Mouse (Mus musculus) lung, embryonic 14.5 days (tissue): ENCODE measurements around the gene Gm7879. TPM values are rescaled to one million over a fixed set of nuclear protein-coding genes. Genes with fewer than 3 reads are reported as not detected.
A peak's percentile ranks its signal among the peaks of the same experiment; 100 is the strongest.

Source experiments
- ATAC-seq: fragments of 200-750 bp; cut with Nextera tagmentation; 2 replicates; pipeline ENCODE4 v1.8.0; 2017; ENCODE audit warnings: mild to moderate bottlenecking, moderate TSS enrichment, moderate library complexity; ENCODE audit not compliant: insufficient read depth
- DNase-seq: peaks from one replicate; pipeline ENCODE4 v3.0.0-alpha.2; 2015
- H3K27ac ChIP-seq: fragments of 300-500 bp; sonication (generic); 2 replicates; pipeline ENCODE4 v1.5.1; 2014; ENCODE audit warnings: low read depth, mild to moderate bottlenecking, moderate library complexity
- H3K27me3 ChIP-seq: fragments of 300-500 bp; sonication (generic); 2 replicates; pipeline ENCODE4 v1.6.1; 2014; ENCODE audit warnings: low read length, control low read depth; ENCODE audit not compliant: insufficient read depth
- H3K36me3 ChIP-seq: fragments of 300-500 bp; sonication (generic); 2 replicates; pipeline ENCODE4 v1.6.1; 2014; ENCODE audit warnings: control low read depth; ENCODE audit not compliant: insufficient read depth
- H3K4me1 ChIP-seq: fragments of 300-500 bp; sonication (generic); 2 replicates; pipeline ENCODE4 v1.6.1; 2014; ENCODE audit warnings: antibody characterized with exemption, control low read depth; ENCODE audit not compliant: insufficient read depth
- H3K4me2 ChIP-seq: fragments of 300-500 bp; sonication (generic); 2 replicates; pipeline ENCODE4 v1.6.1; 2014; ENCODE audit warnings: mild to moderate bottlenecking
- H3K4me3 ChIP-seq: fragments of 300-500 bp; sonication (generic); 2 replicates; pipeline ENCODE4 v1.5.1; 2014; ENCODE audit warnings: low read depth, low read length
- H3K9ac ChIP-seq: fragments of 300-500 bp; sonication (generic); 2 replicates; pipeline ENCODE4 v1.6.1; 2014
- H3K9me3 ChIP-seq: fragments of 300-500 bp; sonication (generic); 2 replicates; pipeline ENCODE4 v1.6.1; 2016; ENCODE audit warnings: low read depth, low read length, control low read depth
- CTCF ChIP-seq: IDR thresholded peaks from 2 replicates; pipeline ENCODE4 v1.5.1; 2016; ENCODE audit warnings: antibody characterized with exemption, low read depth
- WGBS: fragments of 180-500 bp; shearing (Covaris S2); extraction: QIAGEN DNeasy Blood & Tissue Kit; methylation state at CpG from one replicate; pipeline ENCODE4 v1.1.7; 2014; 5-methylcytosine and 5-hydroxymethylcytosine counted together
- polyA plus RNA-seq: library from polyadenylated mRNA; unstranded; fragments of >200 nt; fragmentation: Nextera tagmentation; extraction: Ambion mirVana; gene quantifications from 2 replicates; pipeline ENCODE4 v1.2.1, GENCODE M21; 2014

Gm7879 gene
- polyA plus RNA-seq, 1 experiment from 2014 or later = 0.66 TPM

GRCm38 (mm10) chr5:43882034-43882433 is 30.9 kb upstream of the Gm7879 start:
- Histone ChIP-seq H3K36me3 (no peaks in the 10 kb centered on the region), H3K4me2 (no peak overlapping the region), H3K27me3 (no peaks in the 10 kb centered on the region), H3K9me3 (no peaks in the 10 kb centered on the region), H3K4me3 (no peak overlapping the region), H3K27ac (no peak overlapping the region), H3K4me1 (no peaks in the 10 kb centered on the region), H3K9ac (no peak overlapping the region)
- TF ChIP-seq CTCF = no peak
- ATAC-seq (no peak), DNase-seq (no peak)
- WGBS = 85% methylated on average over 3 of the region's 3 CpGs

GRCm38 (mm10) chr5:43885060-43885820 is 27.7 kb upstream of the Gm7879 start:
- 33% methylated on average over 3 of the region's 3 CpGs for WGBS
- ATAC-seq = no peak
- no peak overlapping the region for H3K9ac ChIP-seq

GRCm38 (mm10) chr5:43892386-43892785 is 20.6 kb upstream of the Gm7879 start:
- no peaks in the 10 kb centered on the region for H3K36me3 ChIP-seq
- TF ChIP-seq CTCF = peak; percentile 62
- H3K4me2 ChIP-seq = no peak overlapping the region
- H3K27ac ChIP-seq = no peak overlapping the region
- no peak overlapping the region for H3K4me3 ChIP-seq
- no peak overlapping the region for H3K9ac ChIP-seq
- H3K9me3 ChIP-seq = no peaks in the 10 kb centered on the region
- peak; percentile 79 for DNase-seq
- ATAC-seq = no peak
- H3K27me3 ChIP-seq = no peaks in the 10 kb centered on the region
- H3K4me1 ChIP-seq = no peaks in the 10 kb centered on the region
- 10% methylated on average over 1 of the region's 1 CpGs for WGBS

More at GRCm38 (mm10) chr5:43885060-43885820, 27.7 kb upstream of the Gm7879 start:
- no peaks in the 10 kb centered on the region for H3K36me3 ChIP-seq
- H3K9me3 ChIP-seq = no peaks in the 10 kb centered on the region
- no peak overlapping the region for H3K4me2 ChIP-seq
- H3K27ac ChIP-seq = no peak overlapping the region
- DNase-seq = no peak
- no peaks in the 10 kb centered on the region for H3K4me1 ChIP-seq
- H3K4me3 ChIP-seq = no peak overlapping the region
- H3K27me3 ChIP-seq = no peaks in the 10 kb centered on the region
- TF ChIP-seq CTCF = no peak

DNA sequence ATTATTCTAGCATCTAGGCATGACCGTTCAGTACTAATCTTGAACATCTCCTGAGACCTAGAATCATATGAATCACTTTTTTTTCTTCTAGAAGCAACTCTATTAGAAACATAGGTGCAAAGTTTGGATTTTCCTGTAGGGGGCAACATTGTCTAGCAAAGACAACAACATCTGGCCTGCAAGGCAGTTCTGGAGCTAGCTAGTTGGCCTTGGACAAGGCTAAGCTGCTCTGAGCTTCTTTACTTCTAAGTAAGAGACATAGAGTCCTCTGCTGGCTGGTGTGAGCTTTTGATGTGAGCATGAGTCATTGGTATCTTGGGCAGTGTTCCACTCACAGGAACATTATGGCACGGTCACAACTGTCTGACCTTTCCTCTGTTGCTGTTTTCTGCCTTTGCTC is 18.8 kb upstream of the Gm7879 start:
- no peaks in the 10 kb centered on the region for H3K9me3 ChIP-seq
- DNase-seq (peak; percentile 84), ATAC-seq (no peak)
- no peaks in the 10 kb centered on the region for H3K27me3 ChIP-seq
- WGBS = 60% methylated on average over 2 of the region's 2 CpGs
- H3K27ac ChIP-seq = no peak overlapping the region
- TF ChIP-seq CTCF = peak; percentile 59
- H3K4me2 ChIP-seq = no peak overlapping the region
- no peak overlapping the region for H3K4me3 ChIP-seq
- H3K4me1 ChIP-seq = no peaks in the 10 kb centered on the region
- no peaks in the 10 kb centered on the region for H3K36me3 ChIP-seq
- H3K9ac ChIP-seq = no peak overlapping the region

GRCm38 (mm10) chr5:43895931-43896330 is 17.0 kb upstream of the Gm7879 start:
- ATAC-seq (no peak), DNase-seq (no peak)
- Histone ChIP-seq H3K27me3 (no peaks in the 10 kb centered on the region), H3K9ac (no peak overlapping the region), H3K4me3 (no peak overlapping the region), H3K27ac (no peak overlapping the region), H3K4me1 (no peaks in the 10 kb centered on the region), H3K9me3 (no peaks in the 10 kb centered on the region), H3K4me2 (no peak overlapping the region), H3K36me3 (no peaks in the 10 kb centered on the region)
- TF ChIP-seq CTCF = no peak
- WGBS = 76% methylated on average over 3 of the region's 3 CpGs

- H3K4me3 ChIP-seq = no peak overlapping the region
- H3K4me2 ChIP-seq = no peak overlapping the region
- TF ChIP-seq CTCF = no peak
- no peaks in the 10 kb centered on the region for H3K27me3 ChIP-seq
- H3K9me3 ChIP-seq = no peaks in the 10 kb centered on the region
- WGBS = 79% methylated on average over 3 of the region's 3 CpGs
- H3K4me1 ChIP-seq = no peaks in the 10 kb centered on the region
- DNase-seq = no peak
- no peak for ATAC-seq
- no peak overlapping the region for H3K9ac ChIP-seq
- H3K36me3 ChIP-seq = no peaks in the 10 kb centered on the region
- no peak overlapping the region for H3K27ac ChIP-seq
Observed at GRCm38 (mm10) chr5:43904685-43905084, 8.3 kb upstream of the Gm7879 start.

DNA sequence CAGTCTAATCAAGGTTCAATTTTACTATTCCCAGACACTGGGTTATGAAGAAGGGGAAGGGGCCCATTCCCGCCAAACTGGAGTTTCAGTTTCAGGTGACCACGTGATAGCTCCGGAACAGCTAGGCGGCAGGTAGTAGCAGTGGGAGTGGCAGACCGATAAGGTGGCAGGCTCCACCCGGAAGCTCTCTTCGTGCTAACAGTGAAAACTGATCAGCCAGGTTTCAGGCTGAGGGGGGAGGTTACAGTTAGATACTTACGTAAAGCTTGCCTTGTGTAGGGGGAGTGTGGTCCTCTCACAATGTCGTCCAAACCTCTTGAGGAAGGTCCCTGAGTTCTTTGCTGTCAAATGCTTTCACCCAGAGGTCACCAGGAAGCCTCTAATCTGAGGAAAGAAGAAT is 3.7 kb upstream of the Gm7879 start:
- no peak overlapping the region for H3K27ac ChIP-seq
- TF ChIP-seq CTCF = no peak
- no peak for ATAC-seq
- H3K27me3 ChIP-seq = no peaks in the 10 kb centered on the region
- H3K4me1 ChIP-seq = no peaks in the 10 kb centered on the region
- WGBS = 36% methylated on average over 9 of the region's 9 CpGs
- no peak overlapping the region for H3K4me3 ChIP-seq
- H3K36me3 ChIP-seq = no peaks in the 10 kb centered on the region
- no peak overlapping the region for H3K4me2 ChIP-seq
- no peak overlapping the region for H3K9ac ChIP-seq
- no peaks in the 10 kb centered on the region for H3K9me3 ChIP-seq
- peak; percentile 7 for DNase-seq

DNA sequence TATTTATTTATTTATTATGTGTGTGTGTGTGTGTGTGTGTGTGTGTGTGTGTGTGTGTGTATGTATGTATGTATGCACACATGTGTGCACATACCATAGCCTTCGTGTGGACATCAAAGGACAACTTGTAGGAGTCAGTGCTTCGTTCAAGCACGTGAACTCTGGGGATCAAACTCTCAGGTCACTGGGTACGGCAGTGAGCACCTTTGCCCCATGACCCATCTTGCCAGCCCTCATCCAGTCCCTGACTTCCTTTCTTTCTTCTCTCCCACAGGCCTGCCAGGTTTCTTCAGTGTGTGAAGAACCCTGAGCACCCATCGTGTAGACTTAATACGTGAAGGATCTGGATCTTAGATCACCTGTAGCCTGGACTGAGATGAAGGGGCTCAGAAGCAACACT is 2.9 kb upstream of the Gm7879 start:
- Histone ChIP-seq H3K27ac (no peak overlapping the region), H3K4me3 (no peak overlapping the region), H3K4me1 (no peaks in the 10 kb centered on the region), H3K4me2 (no peak overlapping the region), H3K9me3 (no peaks in the 10 kb centered on the region), H3K36me3 (no peaks in the 10 kb centered on the region), H3K27me3 (no peaks in the 10 kb centered on the region), H3K9ac (no peak overlapping the region)
- DNase-seq = no peak
- no peak for ATAC-seq
- TF ChIP-seq CTCF = no peak
- 84% methylated on average over 6 of the region's 6 CpGs for WGBS
